Mouse (Mus musculus): Measurements from ENCODE around the gene Adarb1. TPM values are rescaled to one million over a fixed set of nuclear protein-coding genes. Genes with fewer than 3 reads are reported as not detected.
"Not testable (repeated sequence)": the region's sequence is repeated elsewhere in the genome, so short reads cannot be mapped to it uniquely, and the experiment has no call there.

Gene Adarb1
- polyA plus RNA-seq, 1 experiment from 2014 or later: 19.5 TPM

GRCm38 (mm10) chr10:77284832-77285231 is 133.2 kb downstream of the Adarb1 start:
- ATAC-seq (ENCODE audit: low read depth): no peak
- no peak overlapping the region for H3K4me2 ChIP-seq (ENCODE audit: low read depth, low read length)
- 75% methylated on average over 6 of the region's 6 CpGs for WGBS
- no peaks in the 10 kb centered on the region for H3K9me3 ChIP-seq (ENCODE audit: control insufficient read depth, low read length)
- H3K4me1 ChIP-seq (ENCODE audit: control insufficient read depth, insufficient read depth, low read length): no peaks in the 10 kb centered on the region
- no peak overlapping the region for H3K27ac ChIP-seq (ENCODE audit: low read depth, low read length)
- no peak overlapping the region for H3K4me3 ChIP-seq (ENCODE audit: low read depth, low read length)
- H3K36me3 ChIP-seq (ENCODE audit: control insufficient read depth, insufficient read depth, low read length): no peaks in the 10 kb centered on the region
- H3K9ac ChIP-seq (replicated peaks; ENCODE audit: low read depth, low read length): no peak overlapping the region
- no peaks in the 10 kb centered on the region for H3K27me3 ChIP-seq (ENCODE audit: control insufficient read depth, insufficient read depth, low read length)

DNA sequence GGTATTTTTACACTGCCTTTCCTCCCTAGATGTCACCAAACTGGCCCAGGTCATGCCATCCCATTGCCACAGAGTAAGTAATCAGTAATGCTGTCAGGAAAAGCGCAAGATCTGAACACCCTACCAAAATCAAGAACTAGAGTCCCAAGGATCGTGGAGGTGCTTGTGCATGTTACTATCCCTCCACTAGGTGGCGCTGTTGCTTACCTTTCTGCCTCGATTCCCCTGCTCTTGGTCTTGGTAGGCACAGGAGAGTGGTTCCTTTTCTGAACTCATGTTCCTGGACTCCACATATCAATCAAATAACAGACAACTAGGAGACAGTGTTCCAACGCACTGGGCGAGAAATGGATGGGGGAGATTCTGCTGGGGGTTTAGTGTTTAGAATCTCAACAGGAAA is 135.2 kb downstream of the Adarb1 start:
- H3K4me2 ChIP-seq (ENCODE audit: low read depth, low read length): no peak overlapping the region
- ATAC-seq (ENCODE audit: low read depth): peak; percentile 31; the same call in 1 of the 2 replicates
- H3K9me3 ChIP-seq (ENCODE audit: control insufficient read depth, low read length): no peaks in the 10 kb centered on the region
- no peak overlapping the region for H3K27ac ChIP-seq (ENCODE audit: low read depth, low read length)
- H3K4me1 ChIP-seq (ENCODE audit: control insufficient read depth, insufficient read depth, low read length): no peaks in the 10 kb centered on the region
- no peak overlapping the region for H3K9ac ChIP-seq (replicated peaks; ENCODE audit: low read depth, low read length)
- no peaks in the 10 kb centered on the region for H3K36me3 ChIP-seq (ENCODE audit: control insufficient read depth, insufficient read depth, low read length)
- no peaks in the 10 kb centered on the region for H3K27me3 ChIP-seq (ENCODE audit: control insufficient read depth, insufficient read depth, low read length)
- WGBS: 20% methylated on average over 6 of the region's 6 CpGs
- H3K4me3 ChIP-seq (ENCODE audit: low read depth, low read length): no peak overlapping the region

DNA sequence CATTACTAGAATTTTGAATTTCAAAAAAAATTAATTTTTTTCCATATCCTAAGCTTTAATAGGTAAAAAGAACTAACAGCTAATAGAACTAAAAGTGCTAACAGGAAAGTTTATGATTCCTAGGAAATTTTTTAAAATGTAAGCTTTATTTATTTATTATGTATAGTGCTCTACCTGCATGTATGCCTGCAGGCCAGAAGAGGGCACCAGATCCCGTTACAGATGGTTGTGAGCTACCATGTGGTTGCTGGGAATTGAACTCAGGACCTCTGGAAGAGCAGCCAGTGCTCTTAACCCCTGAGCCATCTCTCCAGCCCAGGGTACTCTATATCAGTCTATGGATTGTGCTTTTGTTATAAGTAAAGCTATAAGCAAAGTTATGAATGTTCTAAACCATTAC is 136.0 kb downstream of the Adarb1 start:
- not testable (repeated sequence) for H3K4me3 ChIP-seq (ENCODE audit: low read depth, low read length); H3K27me3 ChIP-seq (ENCODE audit: control insufficient read depth, insufficient read depth, low read length); H3K27ac ChIP-seq (ENCODE audit: low read depth, low read length); H3K4me2 ChIP-seq (ENCODE audit: low read depth, low read length); H3K9me3 ChIP-seq (ENCODE audit: control insufficient read depth, low read length); H3K9ac ChIP-seq (replicated peaks; ENCODE audit: low read depth, low read length); ATAC-seq (ENCODE audit: low read depth); H3K4me1 ChIP-seq (ENCODE audit: control insufficient read depth, insufficient read depth, low read length); H3K36me3 ChIP-seq (ENCODE audit: control insufficient read depth, insufficient read depth, low read length)
- 71% methylated on average over 1 of the region's 1 CpGs for WGBS

- Histone ChIP-seq H3K9me3 (ENCODE audit: control insufficient read depth, low read length) (no peaks in the 10 kb centered on the region), H3K27ac (ENCODE audit: low read depth, low read length) (no peak overlapping the region), H3K27me3 (ENCODE audit: control insufficient read depth, insufficient read depth, low read length) (no peaks in the 10 kb centered on the region), H3K4me2 (ENCODE audit: low read depth, low read length) (no peak overlapping the region), H3K4me3 (ENCODE audit: low read depth, low read length) (no peak overlapping the region), H3K9ac (replicated peaks; ENCODE audit: low read depth, low read length) (no peak overlapping the region), H3K36me3 (ENCODE audit: control insufficient read depth, insufficient read depth, low read length) (peaks cover 9% of the 10 kb centered on the region), H3K4me1 (ENCODE audit: control insufficient read depth, insufficient read depth, low read length) (no peaks in the 10 kb centered on the region)
- ATAC-seq (ENCODE audit: low read depth): no peak
Observed at GRCm38 (mm10) chr10:77273798-77274197, 144.3 kb downstream of the Adarb1 start.

DNA sequence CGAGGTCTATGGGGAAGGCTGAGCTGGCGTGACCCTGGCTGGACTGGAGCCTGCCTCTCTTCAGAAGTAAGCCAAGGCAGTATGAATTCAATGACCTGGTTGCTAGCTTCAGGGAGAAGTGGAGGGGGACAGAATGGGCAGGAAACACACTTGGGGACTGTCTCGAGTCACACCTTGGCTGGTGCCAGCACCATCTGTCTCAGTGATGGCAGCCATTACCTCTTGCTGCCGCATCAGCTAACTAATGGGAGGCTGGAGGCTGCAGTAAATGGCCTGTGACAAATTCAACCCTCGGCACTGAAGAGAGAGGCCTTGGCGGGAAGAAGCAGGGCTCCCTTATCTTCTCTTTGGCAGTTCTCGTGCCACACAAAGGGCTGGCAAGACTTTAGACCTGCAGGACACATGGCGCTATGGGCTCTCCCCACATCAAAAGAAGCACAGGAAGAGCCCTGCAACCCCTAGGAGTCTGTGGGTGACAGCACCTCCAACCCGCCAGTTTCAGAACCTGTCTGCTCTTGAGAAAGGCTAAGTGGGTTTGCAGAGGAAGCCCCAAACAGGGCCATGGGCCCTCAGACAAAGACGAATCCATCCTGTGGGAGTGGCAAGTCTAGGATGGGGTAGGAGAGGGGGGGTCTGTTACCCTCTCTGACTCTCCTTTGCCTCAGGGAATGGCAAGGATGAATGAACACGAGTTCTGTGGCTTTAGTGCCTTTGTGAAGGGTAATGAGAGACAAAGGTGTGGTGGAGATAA is 144.9 kb downstream of the Adarb1 start:
- Histone ChIP-seq H3K9me3 (ENCODE audit: control insufficient read depth, low read length) (no peaks in the 10 kb centered on the region), H3K4me1 (ENCODE audit: control insufficient read depth, insufficient read depth, low read length) (no peaks in the 10 kb centered on the region)
- no peak; the same call in 1 of the 2 replicates for ATAC-seq (ENCODE audit: low read depth)

GRCm38 (mm10) chr10:77269129-77269528 is 148.9 kb downstream of the Adarb1 start:
- no peak overlapping the region for H3K4me2 ChIP-seq (ENCODE audit: low read depth, low read length)
- no peaks in the 10 kb centered on the region for H3K4me1 ChIP-seq (ENCODE audit: control insufficient read depth, insufficient read depth, low read length)
- H3K4me3 ChIP-seq (ENCODE audit: low read depth, low read length): no peak overlapping the region
- H3K9ac ChIP-seq (replicated peaks; ENCODE audit: low read depth, low read length): no peak overlapping the region
- no peak for ATAC-seq (ENCODE audit: low read depth)
- H3K27me3 ChIP-seq (ENCODE audit: control insufficient read depth, insufficient read depth, low read length): no peaks in the 10 kb centered on the region
- no peak overlapping the region for H3K27ac ChIP-seq (ENCODE audit: low read depth, low read length)
- 83% methylated on average over 7 of the region's 7 CpGs for WGBS
- peaks cover 36% of the 10 kb centered on the region for H3K36me3 ChIP-seq (ENCODE audit: control insufficient read depth, insufficient read depth, low read length)
- H3K9me3 ChIP-seq (ENCODE audit: control insufficient read depth, low read length): no peaks in the 10 kb centered on the region

More for the DNA sequence above, 144.9 kb downstream of the Adarb1 start:
- H3K27me3 ChIP-seq (ENCODE audit: control insufficient read depth, insufficient read depth, low read length): no peaks in the 10 kb centered on the region
- H3K9ac ChIP-seq (replicated peaks; ENCODE audit: low read depth, low read length): no peak overlapping the region
- H3K36me3 ChIP-seq (ENCODE audit: control insufficient read depth, insufficient read depth, low read length): peaks cover 10% of the 10 kb centered on the region
- H3K4me2 ChIP-seq (ENCODE audit: low read depth, low read length): no peak overlapping the region
- H3K4me3 ChIP-seq (ENCODE audit: low read depth, low read length): no peak overlapping the region
- whole genome bisulfite sequencing: 37% methylated on average over 11 of the region's 11 CpGs
- no peak overlapping the region for H3K27ac ChIP-seq (ENCODE audit: low read depth, low read length)

- Histone ChIP-seq H3K27me3 (ENCODE audit: control insufficient read depth, insufficient read depth, low read length) (no peaks in the 10 kb centered on the region), H3K9me3 (ENCODE audit: control insufficient read depth, low read length) (no peaks in the 10 kb centered on the region), H3K4me2 (ENCODE audit: low read depth, low read length) (no peak overlapping the region), H3K4me1 (ENCODE audit: control insufficient read depth, insufficient read depth, low read length) (no peaks in the 10 kb centered on the region), H3K9ac (replicated peaks; ENCODE audit: low read depth, low read length) (no peak overlapping the region), H3K36me3 (ENCODE audit: control insufficient read depth, insufficient read depth, low read length) (peaks cover 41% of the 10 kb centered on the region), H3K4me3 (ENCODE audit: low read depth, low read length) (no peak overlapping the region), H3K27ac (ENCODE audit: low read depth, low read length) (no peak overlapping the region)
- ATAC-seq (ENCODE audit: low read depth): no peak
- 97% methylated on average over 14 of the region's 14 CpGs for WGBS
Observed at GRCm38 (mm10) chr10:77267027-77267426, 151.0 kb downstream of the Adarb1 start.

DNA sequence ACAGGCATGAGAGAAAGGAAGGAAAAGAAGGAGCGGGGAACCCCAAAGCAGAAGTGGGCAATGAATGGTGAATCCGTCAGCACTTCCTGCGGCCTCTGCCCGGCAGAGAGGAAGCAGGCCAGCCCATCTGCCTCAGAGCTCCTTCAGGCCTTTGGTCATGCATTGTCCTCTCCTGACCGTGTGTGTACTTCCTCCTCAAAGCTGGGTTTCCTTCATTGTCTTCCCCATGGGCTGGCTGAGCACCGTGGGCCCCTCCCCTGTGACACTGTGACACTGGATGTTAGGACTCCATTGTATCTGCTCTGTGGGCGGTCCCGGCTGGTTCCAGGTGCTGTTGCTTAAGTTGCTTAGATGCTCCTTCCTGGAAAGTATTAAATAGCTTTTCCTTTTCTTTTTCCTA is 151.8 kb downstream of the Adarb1 start:
- Histone ChIP-seq H3K27me3 (ENCODE audit: control insufficient read depth, insufficient read depth, low read length) (no peaks in the 10 kb centered on the region), H3K9me3 (ENCODE audit: control insufficient read depth, low read length) (no peaks in the 10 kb centered on the region), H3K27ac (ENCODE audit: low read depth, low read length) (no peak overlapping the region), H3K4me1 (ENCODE audit: control insufficient read depth, insufficient read depth, low read length) (no peaks in the 10 kb centered on the region), H3K4me2 (ENCODE audit: low read depth, low read length) (no peak overlapping the region), H3K36me3 (ENCODE audit: control insufficient read depth, insufficient read depth, low read length) (peaks cover 44% of the 10 kb centered on the region), H3K9ac (replicated peaks; ENCODE audit: low read depth, low read length) (no peak overlapping the region), H3K4me3 (ENCODE audit: low read depth, low read length) (no peak overlapping the region)
- no peak for ATAC-seq (ENCODE audit: low read depth)
- 75% methylated on average over 8 of the region's 8 CpGs for WGBS

DNA sequence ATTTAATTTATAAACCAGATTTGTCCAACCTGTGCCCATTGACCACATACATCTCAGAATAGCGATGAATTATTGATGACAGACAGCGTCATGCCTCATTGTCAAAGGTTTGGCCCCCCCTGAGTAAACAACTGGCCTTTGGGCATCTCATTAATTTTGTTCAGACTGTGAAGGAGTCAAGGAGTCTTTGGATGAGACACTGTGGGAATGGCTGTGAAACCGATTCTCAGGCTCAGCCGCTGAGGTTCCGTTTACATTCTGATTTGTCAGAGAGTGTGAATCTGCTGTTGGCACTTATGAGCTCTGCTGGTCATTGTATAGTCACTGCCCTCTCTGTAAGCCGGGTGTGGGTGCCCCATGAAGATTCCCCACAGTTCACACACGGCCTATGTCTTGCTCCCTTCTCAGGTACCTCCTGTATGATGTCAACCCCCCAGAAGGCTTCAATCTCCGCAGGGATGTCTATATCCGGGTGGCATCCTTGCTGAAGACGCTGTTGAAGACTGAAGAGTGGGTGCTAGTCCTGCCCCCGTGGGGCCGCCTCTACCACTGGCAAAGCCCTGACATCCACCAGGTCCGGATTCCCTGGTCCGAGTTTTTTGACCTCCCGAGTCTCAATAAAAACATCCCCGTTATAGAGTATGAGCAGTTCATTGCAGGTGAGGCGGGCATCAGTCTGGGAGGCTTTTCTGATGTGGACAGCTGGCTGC is 157.7 kb downstream of the Adarb1 start:
- Histone ChIP-seq H3K4me2 (ENCODE audit: low read depth, low read length) (peak overlapping the region; percentile 80), H3K9ac (replicated peaks; ENCODE audit: low read depth, low read length) (no peak overlapping the region), H3K27ac (ENCODE audit: low read depth, low read length) (no peak overlapping the region), H3K4me3 (ENCODE audit: low read depth, low read length) (peak overlapping the region; percentile 90), H3K27me3 (ENCODE audit: control insufficient read depth, insufficient read depth, low read length) (no peaks in the 10 kb centered on the region), H3K4me1 (ENCODE audit: control insufficient read depth, insufficient read depth, low read length) (peaks cover 11% of the 10 kb centered on the region; the same call in 1 of the 2 replicates), H3K9me3 (ENCODE audit: control insufficient read depth, low read length) (no peaks in the 10 kb centered on the region), H3K36me3 (ENCODE audit: control insufficient read depth, insufficient read depth, low read length) (peaks cover 26% of the 10 kb centered on the region)
- WGBS: 82% methylated on average over 17 of the region's 17 CpGs
- no peak for ATAC-seq (ENCODE audit: low read depth)
